Mouse (Mus musculus) forebrain, embryonic 10.5 days (tissue): ENCODE measurements around the gene Il1b. TPM values are rescaled to one million over a fixed set of nuclear protein-coding genes. Genes with fewer than 3 reads are reported as not detected.

Experiments
- DNase-seq: peaks from one replicate; pipeline ENCODE4 v3.0.0-alpha.2; 2017; ENCODE audit warnings: low spot score; ENCODE audit errors: extremely low spot score
- H3K27ac ChIP-seq: fragments of 300-500 bp; sonication (generic); 2 replicates; pipeline ENCODE4 v1.5.1; 2016; ENCODE audit warnings: mild to moderate bottlenecking
- H3K27me3 ChIP-seq: fragments of 300-500 bp; sonication (generic); 2 replicates; pipeline ENCODE4 v1.6.1; 2016; ENCODE audit warnings: mild to moderate bottlenecking; ENCODE audit not compliant: poor library complexity, severe bottlenecking
- H3K36me3 ChIP-seq: fragments of 300-500 bp; sonication (generic); replicated peaks from 2 replicates; pipeline ENCODE4 v1.6.1; 2016; ENCODE audit warnings: mild to moderate bottlenecking, moderate library complexity
- H3K4me1 ChIP-seq: fragments of 300-500 bp; sonication (generic); 2 replicates; pipeline ENCODE4 v1.6.1; 2016
- H3K4me3 ChIP-seq: fragments of 300-500 bp; sonication (generic); 2 replicates; pipeline ENCODE4 v1.5.1; 2016; ENCODE audit warnings: mild to moderate bottlenecking, moderate library complexity
- H3K9me3 ChIP-seq: fragments of 300-500 bp; sonication (generic); 2 replicates; pipeline ENCODE4 v1.6.1; 2016; ENCODE audit warnings: mild to moderate bottlenecking, moderate library complexity
- WGBS: fragments of 180-500 bp; shearing (Covaris S2); methylation state at CpG from one replicate; pipeline ENCODE4 v1.1.7; 2016; 5-methylcytosine and 5-hydroxymethylcytosine counted together
- polyA plus RNA-seq: library from polyadenylated mRNA; unstranded; fragments of >200 nt; fragmentation: Nextera tagmentation; extraction: Ambion mirVana; gene quantifications from 2 replicates; pipeline ENCODE4 v1.2.1, GENCODE M21; 2016

Il1b gene
- polyA plus RNA-seq, 1 experiment from 2014 or later, result not detected

DNA sequence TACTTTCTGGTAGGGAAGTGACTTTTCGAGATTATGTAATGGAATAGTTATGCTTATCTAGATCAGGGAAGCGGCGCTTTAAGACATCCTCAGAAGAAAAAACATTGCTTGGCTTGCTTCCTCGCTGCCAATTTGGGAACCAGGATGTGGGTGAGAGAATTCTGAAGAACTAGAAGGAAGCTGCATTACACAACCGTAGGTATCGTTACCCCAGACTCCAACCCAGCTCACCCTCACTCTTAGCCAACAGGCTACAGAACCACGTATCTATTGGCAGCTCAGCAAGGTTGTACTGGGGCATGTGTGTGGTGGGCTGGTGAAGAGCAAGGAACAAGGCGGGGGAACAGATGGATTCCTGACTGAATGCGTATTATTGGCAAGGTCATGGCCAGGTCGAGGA lies 10.7 kb downstream of the Il1b start:
- no peaks in the 10 kb centered on the region for H3K4me1 ChIP-seq
- 89% methylated on average over 10 of the region's 10 CpGs for WGBS
- H3K27me3 ChIP-seq, result no peaks in the 10 kb centered on the region
- H3K36me3 ChIP-seq, result no peaks in the 10 kb centered on the region
- no peak overlapping the region for H3K4me3 ChIP-seq
- H3K27ac ChIP-seq, result no peak overlapping the region
- DNase-seq, result no peak
- no peaks in the 10 kb centered on the region for H3K9me3 ChIP-seq

DNA sequence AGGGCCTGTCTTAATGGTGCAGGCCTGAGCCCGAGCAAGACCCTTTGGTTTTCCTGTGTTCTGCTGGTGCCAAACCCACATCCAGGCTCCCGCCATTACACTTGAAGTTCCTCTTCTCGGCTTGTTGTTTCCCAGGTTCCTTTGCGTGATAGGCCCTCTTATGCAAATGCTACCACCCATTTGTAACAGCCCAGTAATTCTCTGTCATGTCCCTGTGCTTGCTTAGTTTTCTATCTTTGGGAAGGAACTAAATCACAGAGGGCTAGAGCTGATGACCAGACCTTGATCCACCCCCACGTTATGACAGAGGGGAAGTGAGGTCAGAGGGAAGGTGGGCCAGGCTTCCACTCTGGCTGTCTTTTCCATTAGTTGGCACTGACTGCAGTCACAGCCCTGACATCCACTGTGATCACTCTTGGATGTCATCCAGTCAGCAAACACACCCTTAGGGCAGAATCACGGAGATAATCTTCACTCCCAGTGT lies 32.8 kb downstream of the Il1b start:
- 85% methylated on average over 6 of the region's 6 CpGs for WGBS

DNA sequence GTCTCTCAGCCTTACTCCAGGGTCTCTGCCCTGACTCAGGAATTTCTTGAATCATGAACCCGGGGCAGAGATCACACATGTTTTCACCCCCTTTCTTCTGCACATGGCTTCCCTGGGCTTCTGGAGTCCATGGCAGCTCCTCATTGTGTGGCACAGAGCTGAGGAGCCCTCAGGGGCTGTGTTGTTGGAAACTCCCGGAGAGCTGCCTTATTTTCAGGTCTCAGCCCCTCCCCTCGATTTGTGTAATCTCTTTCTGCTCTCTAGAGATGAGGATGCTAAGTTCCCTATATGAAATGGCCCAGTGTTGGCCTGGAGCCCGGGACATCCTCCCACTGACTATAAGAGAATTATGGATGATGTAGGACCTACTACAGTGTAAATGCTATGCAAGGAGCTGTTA lies 37.5 kb downstream of the Il1b start:
- DNase-seq, result no peak
- Histone ChIP-seq H3K27ac (no peak overlapping the region), H3K27me3 (no peaks in the 10 kb centered on the region), H3K36me3 (no peaks in the 10 kb centered on the region), H3K4me3 (no peak overlapping the region), H3K4me1 (peaks cover 7% of the 10 kb centered on the region), H3K9me3 (no peaks in the 10 kb centered on the region)
- 69% methylated on average over 4 of the region's 4 CpGs for WGBS

More for the DNA sequence above, 32.8 kb downstream of the Il1b start:
- H3K9me3 ChIP-seq, result peaks cover 7% of the 10 kb centered on the region
- no peaks in the 10 kb centered on the region for H3K36me3 ChIP-seq
- DNase-seq, result no peak
- H3K4me3 ChIP-seq, result no peak overlapping the region
- no peak overlapping the region for H3K27ac ChIP-seq
- H3K4me1 ChIP-seq, result peaks cover 4% of the 10 kb centered on the region
- H3K27me3 ChIP-seq, result no peaks in the 10 kb centered on the region

DNA sequence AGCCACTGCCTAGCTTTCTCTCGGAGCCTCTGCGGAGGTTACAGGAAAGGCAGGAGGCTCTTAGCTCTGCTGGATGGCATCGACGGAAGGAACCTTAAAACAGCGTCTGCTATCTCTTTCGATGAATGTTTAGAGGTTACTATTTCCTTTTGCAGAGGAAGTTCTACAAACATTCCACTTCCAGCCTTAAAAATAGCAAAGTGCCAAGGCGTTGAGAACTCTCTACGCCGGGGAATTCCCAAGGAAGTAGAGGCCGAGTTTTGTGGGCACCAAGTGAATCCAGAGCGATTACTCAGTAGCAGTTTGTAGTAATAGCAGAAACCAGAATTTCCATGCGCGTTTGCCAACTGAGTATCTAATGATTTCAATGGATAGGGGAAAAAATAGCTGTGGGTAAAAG lies 40.4 kb downstream of the Il1b start:
- 93% methylated on average over 13 of the region's 13 CpGs for WGBS
- no peak overlapping the region for H3K4me3 ChIP-seq

DNA sequence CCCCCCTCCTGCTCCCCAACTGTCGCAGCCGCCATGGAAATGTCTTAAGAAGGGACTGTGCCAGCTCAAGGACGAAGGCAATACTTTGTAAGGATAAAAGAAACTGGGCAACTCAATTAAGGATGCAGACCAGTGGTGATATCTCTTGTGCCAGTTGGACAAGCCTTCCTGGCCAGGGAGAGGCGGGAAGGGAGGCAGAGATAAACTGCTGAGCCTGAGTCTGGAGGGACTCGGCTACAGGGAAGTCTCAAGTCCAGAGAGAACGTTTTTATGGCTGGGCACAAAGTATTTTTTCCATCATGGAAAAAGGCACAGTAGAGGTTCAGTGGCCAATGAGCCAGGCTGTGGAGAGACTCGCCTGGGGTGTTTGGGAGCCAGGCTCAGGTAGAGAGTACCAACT lies 40.9 kb downstream of the Il1b start:
- peaks cover 6% of the 10 kb centered on the region; the same call in 1 of the 2 replicates for H3K9me3 ChIP-seq
- WGBS, result 69% methylated on average over 7 of the region's 7 CpGs
- H3K27ac ChIP-seq, result no peak overlapping the region
- no peak overlapping the region for H3K4me3 ChIP-seq
- H3K4me1 ChIP-seq, result peaks cover 7% of the 10 kb centered on the region
- H3K27me3 ChIP-seq, result no peaks in the 10 kb centered on the region
- DNase-seq, result no peak
- no peaks in the 10 kb centered on the region for H3K36me3 ChIP-seq

More for the DNA sequence above, 40.4 kb downstream of the Il1b start:
- no peak for DNase-seq
- Histone ChIP-seq H3K4me1 (peaks cover 7% of the 10 kb centered on the region), H3K9me3 (peaks cover 3% of the 10 kb centered on the region; the same call in 1 of the 2 replicates), H3K27me3 (no peaks in the 10 kb centered on the region), H3K36me3 (no peaks in the 10 kb centered on the region), H3K27ac (no peak overlapping the region)

DNA sequence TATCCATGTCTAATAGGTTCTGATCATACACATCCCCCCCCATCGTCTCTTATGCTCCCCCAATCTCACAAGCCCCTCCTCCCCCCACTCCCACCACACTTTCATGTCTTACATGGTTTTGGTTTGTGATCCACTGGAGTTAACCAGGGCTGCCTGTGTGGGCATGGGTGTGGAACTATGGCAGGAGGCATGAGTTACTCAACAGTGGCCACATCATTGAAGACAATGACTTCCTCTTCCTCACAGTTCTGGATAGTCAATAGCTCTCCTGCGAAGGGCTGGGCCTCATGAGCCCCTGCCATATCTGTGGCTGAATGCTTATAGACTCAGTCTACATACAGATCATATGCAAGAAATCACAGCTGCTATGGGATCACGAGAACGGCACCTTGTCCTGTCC lies 42.7 kb downstream of the Il1b start:
- Histone ChIP-seq H3K4me1 (peaks cover 4% of the 10 kb centered on the region), H3K27me3 (no peaks in the 10 kb centered on the region), H3K4me3 (no peak overlapping the region), H3K36me3 (no peaks in the 10 kb centered on the region), H3K27ac (no peak overlapping the region), H3K9me3 (peaks cover 6% of the 10 kb centered on the region; the same call in 1 of the 2 replicates)
- 89% methylated on average over 4 of the region's 4 CpGs for WGBS
- DNase-seq, result no peak

DNA sequence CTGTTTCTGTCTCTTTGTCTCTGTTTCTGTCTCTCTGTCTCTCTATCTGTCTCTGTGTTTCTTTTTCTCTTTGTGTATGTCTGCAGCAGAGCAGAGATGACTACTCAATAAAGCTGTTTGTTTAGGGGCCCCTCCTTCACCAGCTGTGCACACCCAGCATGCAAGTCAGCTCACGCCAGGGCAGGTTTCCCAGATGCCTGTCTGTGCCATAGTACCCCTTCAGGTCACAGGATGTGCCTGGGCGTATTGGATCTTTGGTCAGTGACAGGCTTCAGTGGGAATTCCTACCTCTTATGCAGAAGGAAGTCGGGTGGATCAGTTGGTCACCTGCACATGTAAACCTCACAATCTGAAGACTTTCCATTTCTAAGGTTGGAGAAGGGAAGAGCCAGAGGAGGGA lies 46.7 kb downstream of the Il1b start:
- Histone ChIP-seq H3K36me3 (no peaks in the 10 kb centered on the region), H3K4me1 (no peaks in the 10 kb centered on the region), H3K27ac (no peak overlapping the region), H3K9me3 (peaks cover 6% of the 10 kb centered on the region; the same call in 1 of the 2 replicates), H3K27me3 (no peaks in the 10 kb centered on the region), H3K4me3 (no peak overlapping the region)
- no peak for DNase-seq
- 79% methylated on average over 3 of the region's 3 CpGs for WGBS

DNA sequence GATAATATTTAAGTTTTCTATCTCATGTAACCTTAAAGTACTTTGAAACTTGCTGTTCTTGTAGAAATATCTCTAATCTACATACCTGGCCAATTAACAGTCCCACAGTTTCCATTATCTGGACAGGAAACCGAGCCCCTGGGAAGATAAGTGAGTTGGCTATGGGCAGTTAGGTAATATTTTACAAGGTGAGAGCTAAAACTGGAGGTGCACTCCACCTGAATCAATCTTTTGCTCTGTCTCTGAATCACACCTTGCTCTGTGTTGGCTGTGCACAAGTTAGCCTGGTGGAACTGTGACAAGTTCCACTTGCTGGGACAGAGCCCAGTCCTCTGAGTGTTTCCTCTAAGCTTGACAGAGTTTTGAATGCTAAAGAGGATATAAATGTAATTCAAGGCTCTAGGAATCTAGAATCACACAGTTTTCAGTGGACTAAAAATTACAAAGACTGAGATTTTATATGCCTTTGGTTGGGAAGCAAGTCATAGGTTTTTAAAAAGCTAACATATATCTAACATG lies 48.8 kb downstream of the Il1b start:
- Histone ChIP-seq H3K4me3 (no peak overlapping the region), H3K27ac (no peak overlapping the region), H3K4me1 (no peaks in the 10 kb centered on the region), H3K27me3 (no peaks in the 10 kb centered on the region), H3K36me3 (no peaks in the 10 kb centered on the region), H3K9me3 (peaks cover 6% of the 10 kb centered on the region; the same call in 1 of the 2 replicates)
- WGBS, result 83% methylated on average over 1 of the region's 1 CpGs
- DNase-seq, result no peak

DNA sequence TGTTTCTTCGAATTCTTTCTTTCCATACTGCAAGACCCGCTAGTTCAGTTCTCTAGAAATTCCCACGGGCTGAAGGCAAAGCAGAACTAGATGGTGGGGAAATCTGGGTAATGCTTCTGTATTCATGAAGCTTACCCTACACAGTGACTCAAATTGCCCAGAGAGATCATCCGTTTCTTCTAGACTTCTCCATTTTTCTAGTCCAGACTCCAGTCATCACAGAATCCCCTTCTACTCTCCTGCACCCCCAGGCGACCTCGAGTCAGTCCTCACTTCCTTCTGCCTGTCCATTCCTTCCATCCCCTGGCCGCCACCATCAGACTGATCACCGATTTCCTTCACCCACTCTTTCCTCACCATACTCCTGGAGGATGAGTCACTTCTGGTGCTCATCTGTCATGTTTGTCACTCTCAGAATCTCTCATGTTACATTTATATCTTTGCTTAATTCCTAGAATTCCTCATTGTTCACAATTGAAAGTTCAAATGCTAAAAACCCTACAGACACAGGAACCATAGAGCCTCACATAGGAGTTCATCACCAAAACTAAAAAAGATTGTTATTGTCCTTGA lies 50.8 kb downstream of the Il1b start:
- WGBS, result 83% methylated on average over 8 of the region's 8 CpGs

DNA sequence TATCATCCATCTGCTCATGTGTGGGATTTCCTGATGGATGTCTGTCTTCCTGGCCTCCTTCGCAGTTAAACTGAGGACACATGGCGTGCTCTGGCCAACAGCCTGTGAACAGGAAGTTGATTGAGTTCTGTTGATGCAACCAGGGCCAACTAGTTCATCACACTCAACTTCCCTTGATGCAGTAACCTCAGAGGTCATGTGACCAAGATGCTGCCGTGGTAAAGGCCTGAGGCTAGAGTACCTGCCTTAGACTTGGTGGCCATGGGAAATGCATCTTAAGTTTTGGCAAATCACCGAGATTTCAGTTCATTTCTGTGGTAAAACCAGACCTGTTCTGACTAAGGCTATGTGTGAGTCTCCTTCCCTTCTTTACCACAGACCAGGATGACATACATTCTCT lies 55.1 kb downstream of the Il1b start:
- H3K9me3 ChIP-seq, result no peaks in the 10 kb centered on the region
- peaks cover 8% of the 10 kb centered on the region for H3K4me1 ChIP-seq
- H3K36me3 ChIP-seq, result no peaks in the 10 kb centered on the region
- 91% methylated on average over 4 of the region's 4 CpGs for WGBS
- H3K27me3 ChIP-seq, result no peaks in the 10 kb centered on the region
- no peak overlapping the region for H3K4me3 ChIP-seq
- H3K27ac ChIP-seq, result no peak overlapping the region
- no peak for DNase-seq

More for the DNA sequence above, 50.8 kb downstream of the Il1b start:
- no peaks in the 10 kb centered on the region for H3K27me3 ChIP-seq
- no peaks in the 10 kb centered on the region for H3K36me3 ChIP-seq
- no peak overlapping the region for H3K4me3 ChIP-seq
- H3K27ac ChIP-seq, result no peak overlapping the region
- no peaks in the 10 kb centered on the region for H3K9me3 ChIP-seq
- DNase-seq, result no peak
- no peaks in the 10 kb centered on the region for H3K4me1 ChIP-seq

DNA sequence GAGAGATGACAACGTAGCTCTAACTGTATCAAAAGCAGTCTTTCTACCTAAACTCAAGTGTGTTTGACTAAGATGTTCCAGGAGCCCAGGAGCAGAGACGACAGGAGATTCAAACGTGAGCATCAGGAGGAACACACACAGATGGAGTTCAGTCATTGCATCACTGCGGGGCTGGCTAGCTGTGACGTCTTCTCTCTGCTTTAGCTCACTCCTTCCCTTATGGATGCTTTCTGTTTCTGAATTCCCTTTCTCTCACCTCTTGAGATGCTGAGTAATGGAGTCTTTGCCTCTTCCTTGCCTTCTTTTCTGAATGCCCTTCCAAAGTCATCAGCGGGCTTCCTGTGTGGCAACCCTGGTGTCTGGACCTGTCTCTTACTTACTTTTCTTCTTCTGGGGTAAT lies 56.1 kb downstream of the Il1b start:
- peaks cover 8% of the 10 kb centered on the region for H3K4me1 ChIP-seq
- H3K27me3 ChIP-seq, result no peaks in the 10 kb centered on the region
- H3K4me3 ChIP-seq, result no peak overlapping the region
- H3K27ac ChIP-seq, result no peak overlapping the region
- no peak for DNase-seq
- no peaks in the 10 kb centered on the region for H3K36me3 ChIP-seq
- no peaks in the 10 kb centered on the region for H3K9me3 ChIP-seq
- WGBS, result 83% methylated on average over 6 of the region's 6 CpGs
